Mouse (Mus musculus) cerebellum, adult 2 months (tissue): Measurements from ENCODE around the gene Pheta2.
"Not testable (repeated sequence)": the region's sequence is repeated elsewhere in the genome, so short reads cannot be mapped to it uniquely, and the experiment has no call there.

Experiments used
- CTCF ChIP-seq: fragments of 200-500 bp; IDR thresholded peaks from 2 replicates; pipeline ENCODE4 v1.5.1; 2011; ENCODE audit warnings: low read depth, mild to moderate bottlenecking, control low read depth, low read length, moderate library complexity, borderline replicate concordance; ENCODE audit not compliant: insufficient read depth
- POLR2A ChIP-seq: fragments of 200-500 bp; IDR thresholded peaks from 2 replicates; pipeline ENCODE4 v1.6.1; 2011; ENCODE audit warnings: low read length, control low read depth, borderline replicate concordance; ENCODE audit not compliant: insufficient read depth

- TF ChIP-seq CTCF, POLR2A: not testable (repeated sequence)
Measured at GRCm38 (mm10) chr15:82389916-82390315, 51.2 kb downstream of the Pheta2 start.
